Mouse (Mus musculus): ENCODE data around the gene Platr25. TPM values are rescaled to one million over a fixed set of nuclear protein-coding genes. Genes with fewer than 3 reads are reported as not detected.
"Not testable (repeated sequence)": the region's sequence is repeated elsewhere in the genome, so short reads cannot be mapped to it uniquely, and the experiment has no call there.

The Platr25 gene
- 32.5 and 36.0 TPM in 2 replicates for polyA plus RNA-seq (2014; fragmentation: Nextera tagmentation; extraction: Ambion mirVana)

GRCm38 (mm10) chr13:62760432-62761415 lies at the start of gene Platr25:
Platr25 (minus strand) TSS chr13:62760709.
- H3K9ac ChIP-seq (ENCODE audit: low read depth, low read length) = peak within 1 kb of the TSS; percentile 47
- ATAC-seq (ENCODE audit: low FRiP score, low TSS enrichment) = peak; percentile 94

GRCm38 (mm10) chr13:62807981-62808380 lies 47.5 kb upstream of the Platr25 start:
- ATAC-seq (ENCODE audit: low FRiP score, low TSS enrichment); H3K27ac ChIP-seq (ENCODE audit: low read depth, low read length): not testable (repeated sequence)
- 91% methylated on average over 6 of the region's 6 CpGs for WGBS

More at GRCm38 (mm10) chr13:62760432-62761415, at the start of gene Platr25:
- H3K9me3 ChIP-seq (ENCODE audit: control insufficient read depth, low read length); H3K36me3 ChIP-seq (ENCODE audit: control insufficient read depth, insufficient read depth, low read length); H3K27ac ChIP-seq (ENCODE audit: low read depth, low read length); H3K4me1 ChIP-seq (ENCODE audit: control insufficient read depth, insufficient read depth, low read length); H3K27me3 ChIP-seq (ENCODE audit: control insufficient read depth, insufficient read depth, low read length): not testable (repeated sequence)
- peak within 1 kb of the TSS; percentile 46 for H3K4me3 ChIP-seq (ENCODE audit: low read length)
- H3K4me2 ChIP-seq (replicated peaks; ENCODE audit: low read depth, low read length) = peak within 1 kb of the TSS; percentile 41
- 11% methylated on average over 20 of the region's 20 CpGs for WGBS

GRCm38 (mm10) chr13:62786135-62786493 lies 25.6 kb upstream of the Platr25 start:
- H3K27ac ChIP-seq (ENCODE audit: low read depth, low read length); H3K27me3 ChIP-seq (ENCODE audit: control insufficient read depth, insufficient read depth, low read length); H3K36me3 ChIP-seq (ENCODE audit: control insufficient read depth, insufficient read depth, low read length); H3K9me3 ChIP-seq (ENCODE audit: control insufficient read depth, low read length); ATAC-seq (ENCODE audit: low FRiP score, low TSS enrichment); H3K9ac ChIP-seq (ENCODE audit: low read depth, low read length); H3K4me1 ChIP-seq (ENCODE audit: control insufficient read depth, insufficient read depth, low read length): not testable (repeated sequence)
- 50% methylated on average over 2 of the region's 2 CpGs for WGBS
- Histone ChIP-seq H3K4me2 (replicated peaks; ENCODE audit: low read depth, low read length) (peak overlapping the region; percentile 29), H3K4me3 (ENCODE audit: low read length) (peak overlapping the region; percentile 50)

More at GRCm38 (mm10) chr13:62807981-62808380, 47.5 kb upstream of the Platr25 start:
- not testable (repeated sequence) for H3K9me3 ChIP-seq (ENCODE audit: control insufficient read depth, low read length); H3K9ac ChIP-seq (ENCODE audit: low read depth, low read length); H3K27me3 ChIP-seq (ENCODE audit: control insufficient read depth, insufficient read depth, low read length); H3K4me1 ChIP-seq (ENCODE audit: control insufficient read depth, insufficient read depth, low read length); H3K4me3 ChIP-seq (ENCODE audit: low read length); H3K36me3 ChIP-seq (ENCODE audit: control insufficient read depth, insufficient read depth, low read length); H3K4me2 ChIP-seq (replicated peaks; ENCODE audit: low read depth, low read length)

GRCm38 (mm10) chr13:62785199-62786134 lies 25.0 kb upstream of the Platr25 start, which contains the start of gene Gm5141:
Gm5141 (minus strand) TSS chr13:62785808.
- H3K27ac ChIP-seq (ENCODE audit: low read depth, low read length); H3K4me1 ChIP-seq (ENCODE audit: control insufficient read depth, insufficient read depth, low read length); H3K36me3 ChIP-seq (ENCODE audit: control insufficient read depth, insufficient read depth, low read length); H3K27me3 ChIP-seq (ENCODE audit: control insufficient read depth, insufficient read depth, low read length); H3K9me3 ChIP-seq (ENCODE audit: control insufficient read depth, low read length): not testable (repeated sequence)
- 4% methylated on average over 20 of the region's 23 CpGs for WGBS
- Histone ChIP-seq H3K4me2 (replicated peaks; ENCODE audit: low read depth, low read length) (peak within 1 kb of the TSS; percentile 75), H3K4me3 (ENCODE audit: low read length) (peak within 1 kb of the TSS; percentile 50), H3K9ac (ENCODE audit: low read depth, low read length) (peak within 1 kb of the TSS; percentile 60; the same call in 1 of the 2 replicates)
- peak; percentile 100 for ATAC-seq (ENCODE audit: low FRiP score, low TSS enrichment)

GRCm38 (mm10) chr13:62763806-62764205 lies 3.3 kb upstream of the Platr25 start:
- H3K9ac ChIP-seq (ENCODE audit: low read depth, low read length); H3K4me1 ChIP-seq (ENCODE audit: control insufficient read depth, insufficient read depth, low read length); H3K4me2 ChIP-seq (replicated peaks; ENCODE audit: low read depth, low read length); H3K9me3 ChIP-seq (ENCODE audit: control insufficient read depth, low read length); H3K36me3 ChIP-seq (ENCODE audit: control insufficient read depth, insufficient read depth, low read length); H3K4me3 ChIP-seq (ENCODE audit: low read length); H3K27me3 ChIP-seq (ENCODE audit: control insufficient read depth, insufficient read depth, low read length); H3K27ac ChIP-seq (ENCODE audit: low read depth, low read length); ATAC-seq (ENCODE audit: low FRiP score, low TSS enrichment): not testable (repeated sequence)
- 72% methylated on average over 2 of the region's 2 CpGs for WGBS

- H3K4me3 ChIP-seq (ENCODE audit: low read length) = no peak overlapping the region
- no peak for ATAC-seq (ENCODE audit: low FRiP score, low TSS enrichment)
These were observed 27.2 kb downstream of the Platr25 start for GRCm38 (mm10) chr13:62733322-62733721.

GRCm38 (mm10) chr13:62712611-62713010 lies 47.9 kb downstream of the Platr25 start:
- not testable (repeated sequence) for H3K4me2 ChIP-seq (replicated peaks; ENCODE audit: low read depth, low read length); H3K27me3 ChIP-seq (ENCODE audit: control insufficient read depth, insufficient read depth, low read length); H3K9ac ChIP-seq (ENCODE audit: low read depth, low read length); ATAC-seq (ENCODE audit: low FRiP score, low TSS enrichment); H3K4me3 ChIP-seq (ENCODE audit: low read length); H3K9me3 ChIP-seq (ENCODE audit: control insufficient read depth, low read length); H3K27ac ChIP-seq (ENCODE audit: low read depth, low read length); H3K36me3 ChIP-seq (ENCODE audit: control insufficient read depth, insufficient read depth, low read length); H3K4me1 ChIP-seq (ENCODE audit: control insufficient read depth, insufficient read depth, low read length)
- 89% methylated on average over 8 of the region's 8 CpGs for WGBS

More at GRCm38 (mm10) chr13:62733322-62733721, 27.2 kb downstream of the Platr25 start:
- H3K9me3 ChIP-seq (ENCODE audit: control insufficient read depth, low read length) = no peaks in the 10 kb centered on the region; the same call in 1 of the 2 replicates
- H3K4me1 ChIP-seq (ENCODE audit: control insufficient read depth, insufficient read depth, low read length) = no peaks in the 10 kb centered on the region
- no peak overlapping the region for H3K4me2 ChIP-seq (replicated peaks; ENCODE audit: low read depth, low read length)
- H3K36me3 ChIP-seq (ENCODE audit: control insufficient read depth, insufficient read depth, low read length) = no peaks in the 10 kb centered on the region
- WGBS = 82% methylated on average over 2 of the region's 2 CpGs
- H3K9ac ChIP-seq (ENCODE audit: low read depth, low read length) = no peak overlapping the region
- no peak overlapping the region for H3K27ac ChIP-seq (ENCODE audit: low read depth, low read length)
- no peaks in the 10 kb centered on the region for H3K27me3 ChIP-seq (ENCODE audit: control insufficient read depth, insufficient read depth, low read length)

GRCm38 (mm10) chr13:62685287-62685648 lies 75.2 kb downstream of the Platr25 start:
- not testable (repeated sequence) for H3K9me3 ChIP-seq (ENCODE audit: control insufficient read depth, low read length); H3K27ac ChIP-seq (ENCODE audit: low read depth, low read length); H3K27me3 ChIP-seq (ENCODE audit: control insufficient read depth, insufficient read depth, low read length); H3K36me3 ChIP-seq (ENCODE audit: control insufficient read depth, insufficient read depth, low read length); ATAC-seq (ENCODE audit: low FRiP score, low TSS enrichment); H3K4me1 ChIP-seq (ENCODE audit: control insufficient read depth, insufficient read depth, low read length)
- peak overlapping the region; percentile 45 for H3K4me3 ChIP-seq (ENCODE audit: low read length)
- WGBS = 36% methylated on average over 4 of the region's 4 CpGs
- H3K4me2 ChIP-seq (replicated peaks; ENCODE audit: low read depth, low read length) = peak overlapping the region; percentile 30
- H3K9ac ChIP-seq (ENCODE audit: low read depth, low read length) = 0 out of 2 replicates have a peak overlapping the region, but pooled peaks have one; percentile 44
